Mouse (Mus musculus): Measurements from ENCODE around the gene Polm.

DNA sequence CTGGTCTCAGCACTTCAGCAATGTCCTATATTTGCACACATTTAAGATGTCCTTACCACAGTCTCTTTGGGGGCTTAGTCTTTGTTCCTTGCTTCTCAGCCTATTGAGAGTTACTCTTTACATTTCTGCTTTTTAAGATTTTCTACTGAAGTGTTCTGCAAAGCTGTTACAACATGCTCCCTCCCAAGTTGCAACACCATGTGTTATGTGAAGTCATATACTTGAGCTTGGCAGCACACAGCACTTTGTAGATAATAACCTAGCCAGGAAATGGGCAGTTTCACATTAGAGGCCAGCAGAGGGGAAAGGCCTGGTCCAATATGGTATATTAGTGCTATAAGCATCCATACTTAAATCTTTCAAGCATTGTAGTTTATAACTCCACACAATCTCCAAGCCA, 52.1 kb downstream of the Polm start:
- no peak for TF ChIP-seq POLR2A (IDR thresholded peaks at IDR 0.05; ENCODE audit: borderline replicate concordance, extremely low read depth, insufficient read depth, insufficient read length, poor library complexity, severe bottlenecking)
- TF ChIP-seq CTCF (IDR thresholded peaks at IDR 0.05; ENCODE audit: borderline replicate concordance, extremely low read depth, insufficient read depth, insufficient read length) = no peak

All from brain, embryonic 14.5 days (tissue).